Mouse (Mus musculus) embryo, embryonic 11 days (tissue): ENCODE data around the gene Derl2.
A peak's percentile ranks its signal among the peaks of the same experiment; 100 is the strongest.

Experiments
- DNase-seq: peaks from one replicate; pipeline ENCODE4 v3.0.0-alpha.2; 2015

Derl2 gene

DNA sequence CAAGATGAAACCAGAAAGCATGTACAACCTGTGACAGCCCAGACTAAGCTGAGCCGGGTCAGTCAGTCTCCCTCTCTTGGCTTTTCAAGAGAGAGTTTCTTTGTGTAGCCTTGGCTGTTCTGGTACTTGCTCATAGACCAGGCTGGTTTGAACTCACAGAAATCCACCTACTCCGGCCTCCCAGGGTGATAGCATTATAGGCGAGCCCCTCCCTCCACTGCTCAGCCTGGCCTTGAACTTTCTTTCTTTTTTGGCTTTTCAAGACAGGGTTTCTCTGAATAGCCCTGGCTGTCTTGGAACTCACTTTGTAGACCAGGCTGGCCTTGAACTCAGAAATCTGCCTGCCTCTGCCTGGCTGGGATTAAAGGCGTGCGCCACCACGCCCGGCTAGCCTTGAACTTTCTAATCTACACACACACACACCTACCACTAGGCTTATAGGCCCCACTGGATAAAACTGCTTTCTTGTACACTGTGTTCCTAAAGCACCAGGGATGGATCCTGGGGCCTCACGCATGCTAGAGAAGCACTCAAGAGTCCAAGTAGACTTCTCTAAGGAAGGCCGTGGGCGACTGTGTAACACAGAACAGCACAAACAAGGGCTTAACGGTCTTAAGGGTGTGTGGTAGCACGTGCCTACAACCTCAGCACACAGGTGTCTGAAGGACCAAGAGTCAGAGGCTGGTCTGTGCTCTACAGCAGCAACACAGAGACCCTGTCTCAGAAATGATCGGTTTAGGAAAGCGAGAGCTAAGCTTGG is 38.7 kb downstream of the Derl2 start:
- DNase-seq = no peak

DNA sequence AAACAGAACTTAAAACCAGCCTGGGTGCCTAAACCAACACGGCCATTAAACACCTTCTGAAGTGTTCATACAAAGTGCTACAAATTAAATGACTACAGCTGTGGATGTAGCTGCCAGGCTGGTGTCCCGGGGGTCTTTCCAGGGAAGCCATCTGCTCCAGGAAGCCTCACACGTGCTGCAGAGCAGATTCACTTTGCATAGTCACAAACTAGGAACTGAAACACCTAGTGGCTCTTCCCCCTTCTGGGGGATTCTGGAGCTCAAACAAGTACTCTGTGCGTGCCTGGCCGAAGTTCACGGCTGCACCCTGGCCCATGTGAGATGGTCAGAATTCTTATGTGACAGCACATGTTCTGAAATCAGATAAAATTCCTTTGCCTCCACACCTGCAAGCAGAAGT is 39.4 kb downstream of the Derl2 start:
- no peak for DNase-seq

DNA sequence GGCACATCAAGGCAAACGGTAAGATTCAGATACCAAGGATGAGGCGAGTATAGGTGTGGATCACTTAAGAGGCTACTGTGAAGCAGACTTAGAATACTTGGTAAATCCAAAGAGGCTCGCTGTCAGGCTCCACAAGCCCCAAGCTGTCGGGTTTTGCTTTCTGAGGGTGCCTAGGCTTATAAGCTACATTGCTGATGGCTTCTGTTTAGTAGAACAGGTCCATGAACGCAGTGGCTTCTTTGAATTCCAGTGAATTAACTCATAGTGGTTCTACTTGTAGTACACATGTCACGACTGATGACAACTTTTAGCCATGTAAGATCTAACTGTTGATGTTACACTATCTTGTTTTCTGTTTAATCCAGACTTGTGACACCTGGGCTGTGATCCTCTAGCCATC is 42.3 kb downstream of the Derl2 start:
- DNase-seq = no peak

DNA sequence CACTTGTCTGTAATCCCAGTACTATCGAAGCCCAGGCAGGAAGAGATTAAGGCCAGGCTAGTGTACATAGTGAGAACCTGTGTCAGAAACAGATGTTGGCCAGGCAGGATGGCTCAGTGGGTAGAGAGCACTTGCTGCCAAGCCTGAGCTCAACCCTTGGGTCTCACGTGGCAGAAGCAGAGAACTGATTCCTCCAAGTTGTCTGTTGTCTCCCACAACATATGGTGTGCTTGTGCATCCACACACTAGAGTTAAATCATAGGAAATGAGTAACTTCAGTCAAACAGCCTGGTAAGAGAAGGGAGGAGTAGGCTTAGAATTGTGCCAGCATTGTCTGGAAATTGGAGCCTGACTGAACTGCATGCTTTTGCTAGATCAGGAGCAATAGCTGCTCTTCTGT is 44.4 kb downstream of the Derl2 start:
- DNase-seq = no peak

DNA sequence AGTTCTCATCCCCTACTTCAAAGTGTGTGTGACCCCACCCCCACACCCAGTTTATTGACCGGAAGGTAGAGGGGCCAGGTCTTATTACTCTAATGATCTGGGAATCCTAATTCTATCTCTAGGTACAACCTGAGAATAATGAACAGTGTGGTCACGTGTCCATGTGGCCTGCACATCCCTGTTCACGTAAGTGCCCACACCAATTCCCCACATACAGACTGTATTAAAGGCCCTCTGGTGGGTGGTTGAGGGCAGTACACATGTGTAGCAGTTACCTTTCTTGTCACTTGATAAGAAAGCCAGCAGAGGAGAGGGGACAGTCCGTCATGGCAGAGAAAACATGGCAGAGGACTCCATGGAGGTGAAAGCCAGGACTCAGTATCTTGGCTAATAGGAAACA is 45.7 kb downstream of the Derl2 start:
- DNase-seq = peak; percentile 49

DNA sequence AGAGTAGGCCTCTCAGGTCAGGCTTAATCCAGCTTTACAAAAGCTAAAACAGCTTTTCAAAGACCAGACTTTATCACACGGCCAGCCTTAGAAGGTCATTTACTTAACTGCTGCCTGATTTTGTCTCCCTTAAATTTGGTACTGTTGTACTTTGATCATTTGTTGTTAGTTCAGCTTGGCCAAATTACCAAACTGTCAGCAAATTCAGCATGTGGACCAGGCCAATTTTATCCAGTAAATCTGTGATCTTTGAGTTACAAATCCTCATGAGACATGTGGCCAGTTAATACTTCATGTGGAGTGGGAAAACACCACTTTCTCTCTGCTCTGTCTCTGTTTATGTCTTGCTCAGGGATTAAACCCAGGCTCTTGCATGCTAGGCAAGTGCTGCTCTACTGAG is 47.1 kb downstream of the Derl2 start:
- DNase-seq = no peak

DNA sequence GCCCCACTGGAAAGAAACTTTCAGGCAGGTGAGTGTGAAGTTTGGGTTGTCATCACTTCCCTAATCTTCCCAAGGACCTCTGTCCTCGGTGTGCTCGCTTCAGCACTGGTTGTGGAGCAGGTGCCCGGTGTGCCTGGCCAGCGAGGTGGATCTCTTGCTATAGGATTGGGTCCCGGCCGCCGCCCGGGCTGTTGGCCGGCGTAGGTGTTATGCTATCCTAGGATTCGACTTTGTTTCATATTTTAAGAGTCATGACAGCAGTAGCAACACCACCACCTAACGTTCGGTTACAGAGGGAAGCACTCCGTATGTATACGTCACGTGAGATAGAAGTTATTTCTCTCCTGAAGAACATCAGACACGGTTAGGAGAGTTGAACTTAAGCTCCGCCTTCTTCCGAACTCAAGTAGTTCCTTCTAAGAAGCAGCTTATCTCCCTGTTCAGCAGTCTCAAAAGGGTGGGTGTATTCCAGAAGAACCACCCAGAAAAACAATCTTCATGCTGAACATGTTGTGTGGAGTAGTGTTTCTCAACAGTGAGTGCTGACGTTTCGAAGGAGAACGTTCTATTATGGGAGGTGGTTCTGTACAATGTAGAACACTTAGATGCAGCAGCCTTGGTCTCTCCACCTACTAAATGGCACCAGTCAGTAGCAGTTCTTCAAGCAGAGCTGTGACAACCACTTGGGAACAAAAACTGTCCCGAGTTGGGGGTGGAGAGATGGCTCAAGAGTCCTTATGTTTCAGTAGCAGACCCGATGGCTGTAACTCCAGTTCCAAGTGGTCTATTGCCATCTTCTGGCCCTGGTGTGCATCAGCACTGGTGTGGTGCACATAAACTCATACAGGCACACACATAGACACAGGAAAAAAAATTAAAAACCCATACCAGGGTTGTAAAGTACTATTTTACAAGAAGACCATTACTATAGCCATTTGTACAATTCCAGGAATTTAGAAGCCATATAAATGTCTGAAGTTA is 48.8 kb downstream of the Derl2 start:
- no peak for DNase-seq

DNA sequence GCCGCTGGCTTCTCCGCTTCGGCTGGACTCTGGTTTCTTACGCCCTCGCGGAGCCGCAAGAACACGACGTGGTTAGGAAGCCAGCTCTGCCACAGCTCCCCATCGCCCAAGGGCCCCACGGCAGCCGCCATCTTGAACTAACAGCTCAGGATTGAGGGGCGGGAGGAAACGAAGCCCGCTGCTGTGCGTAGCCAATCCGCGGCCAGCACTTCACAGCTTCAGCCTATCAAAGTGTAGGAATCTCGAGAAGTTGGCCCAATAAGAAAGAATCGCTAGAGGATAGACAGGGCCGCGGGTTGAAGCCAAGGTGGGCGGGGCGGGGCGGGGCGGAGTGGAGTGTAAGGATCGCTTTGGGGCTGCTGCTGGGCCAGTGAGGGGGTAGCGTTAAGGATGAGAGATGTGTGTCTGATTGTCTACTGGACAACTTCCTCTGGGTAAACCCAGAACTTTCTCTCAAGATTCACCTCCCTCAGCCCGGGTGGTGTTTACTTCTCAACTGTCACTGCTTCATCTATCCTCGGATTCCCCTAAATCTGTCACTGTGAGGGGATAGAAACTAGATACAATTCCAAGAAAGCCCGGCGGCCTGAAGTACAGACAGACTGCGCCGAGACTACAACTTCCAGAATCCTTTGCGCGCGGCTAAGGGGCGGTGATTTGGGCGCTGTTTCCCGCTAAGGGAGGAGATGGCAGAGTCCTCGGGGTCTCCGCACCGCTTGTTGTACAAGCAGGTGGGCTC is 49.7 kb downstream of the Derl2 start, which contains the start of the genes Nup88 and Rpain:
Gene Nup88 (minus strand): TSS at position 153 of the 739 bp plus-strand sequence.
Gene Rpain (plus strand): TSS at position 393 of the 739 bp plus-strand sequence.
- peak; percentile 96 for DNase-seq

DNA sequence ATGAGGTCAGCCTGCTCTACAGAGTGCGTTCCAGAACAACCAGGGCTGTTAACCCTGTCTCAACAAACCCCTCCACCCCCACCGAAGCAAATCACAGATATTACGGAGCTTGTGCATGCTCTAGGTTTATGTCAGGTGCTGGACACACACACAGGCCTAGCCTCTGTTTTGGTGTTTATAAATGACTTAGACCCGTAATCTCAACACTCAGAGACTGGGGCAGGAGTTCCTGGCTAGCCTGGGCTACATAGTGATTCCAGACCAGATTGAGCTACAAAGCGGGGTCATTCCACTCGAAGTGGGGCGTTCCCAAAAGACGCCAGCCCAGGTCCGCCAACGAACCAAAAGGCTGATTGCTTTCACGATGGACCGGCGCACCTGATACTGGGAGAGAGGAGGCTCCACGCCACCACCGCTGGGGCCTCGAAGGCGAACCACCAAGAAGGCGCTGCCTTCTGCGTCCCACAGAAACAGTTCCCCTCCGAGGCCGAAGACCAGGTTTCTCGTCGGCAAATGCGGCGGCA is 50.3 kb downstream of the Derl2 start:
- DNase-seq = peak; percentile 37

DNA sequence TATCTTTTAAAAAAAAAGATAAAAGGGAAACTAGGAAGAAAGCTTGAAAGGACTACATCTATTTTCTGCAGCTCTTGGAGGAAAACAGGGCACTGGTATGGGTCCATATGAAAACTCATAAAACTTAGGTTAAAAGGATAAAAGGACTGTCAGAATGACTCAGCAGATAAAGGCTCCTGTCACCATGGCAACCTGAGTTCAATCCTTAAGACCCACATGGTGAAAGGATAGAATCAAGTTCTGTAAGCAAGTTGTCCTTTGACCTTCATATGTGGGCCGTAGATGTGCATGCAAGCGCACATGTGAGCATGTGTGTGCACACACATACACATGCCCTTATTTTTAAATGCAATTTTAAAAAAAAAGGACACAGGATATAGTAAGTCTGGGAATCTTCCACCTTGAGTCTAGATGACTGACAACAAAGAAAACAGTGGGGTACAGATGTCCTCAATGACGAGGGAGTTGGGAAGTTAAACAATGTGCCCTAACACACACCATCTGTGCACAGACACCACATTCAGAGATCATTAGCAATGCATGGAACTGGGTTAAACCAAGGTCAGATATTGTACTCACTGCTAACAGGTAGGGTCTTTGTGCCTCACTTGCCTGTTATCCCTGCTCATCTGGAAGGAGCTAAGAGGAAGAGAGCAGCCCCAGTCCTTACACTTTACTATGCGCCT is 55.3 kb downstream of the Derl2 start:
- DNase-seq = peak; percentile 3

DNA sequence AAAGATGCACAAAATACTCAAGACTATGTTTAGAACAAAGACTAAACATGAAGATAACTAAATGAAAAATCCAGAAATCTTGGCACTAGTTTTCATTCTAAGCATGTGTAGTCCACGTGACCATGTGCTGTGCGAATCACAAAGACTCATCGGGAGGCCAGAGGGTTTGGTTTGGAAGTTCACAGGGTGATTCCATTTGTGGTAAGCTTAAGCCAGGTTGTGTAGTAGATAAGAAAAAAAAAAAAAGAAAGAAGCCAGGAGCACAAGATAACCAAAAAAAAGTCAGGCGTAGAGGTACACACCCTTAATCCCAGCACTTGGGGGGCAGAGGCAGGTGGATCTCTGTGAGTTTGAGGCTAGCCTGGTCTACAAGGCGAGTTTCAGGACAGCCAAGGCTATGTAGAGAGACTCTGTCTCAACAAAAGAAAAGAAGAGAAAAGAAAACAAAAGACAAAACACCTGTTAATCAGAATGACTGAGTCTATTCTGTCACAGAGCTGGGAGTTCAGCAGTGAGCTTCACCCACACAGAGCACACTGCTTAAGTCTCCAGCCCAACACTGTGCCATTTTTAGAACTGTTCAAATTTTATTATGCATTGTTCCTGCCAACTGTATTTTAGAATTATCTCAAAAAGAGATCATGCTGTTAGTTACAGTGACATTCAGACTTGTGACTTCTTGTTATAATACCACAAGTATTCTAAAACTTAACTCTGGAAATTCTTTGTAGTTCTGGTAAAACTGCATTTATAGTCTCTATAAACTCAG is 58.7 kb downstream of the Derl2 start:
- no peak for DNase-seq
